Mouse (Mus musculus) liver, postnatal 0 days (tissue): ENCODE measurements around the gene Uck2.

Source experiments
- CTCF ChIP-seq: sonication (generic); IDR thresholded peaks from 2 replicates; pipeline ENCODE4 v1.5.1; 2016; ENCODE audit warnings: antibody characterized with exemption, low read depth
- EP300 ChIP-seq: IDR thresholded peaks from 2 replicates; pipeline ENCODE4 v1.6.1; 2016; ENCODE audit warnings: antibody characterized with exemption, low read depth, mild to moderate bottlenecking

GRCm38 (mm10) chr1:167280061-167280460, 5.1 kb downstream of the Uck2 start:
- TF ChIP-seq CTCF: no peak
- no peak for TF ChIP-seq EP300
